Mouse (Mus musculus): ENCODE measurements around the gene Ncbp1. TPM values are rescaled to one million over a fixed set of nuclear protein-coding genes. Genes with fewer than 3 reads are reported as not detected.
A peak's percentile ranks its signal among the peaks of the same experiment; 100 is the strongest.

Gene Ncbp1
- 128 and 137 TPM in 2 replicates for total RNA-seq (2017)

- ATAC-seq (replicated peaks; ENCODE audit: low read depth, poor library complexity, severe bottlenecking) = peak; percentile 90
Measured at GRCm38 (mm10) chr4:46138287-46139222, at the start of gene Ncbp1, which contains the start of gene Tstd2. Gene Ncbp1 (plus strand): TSS chr4:46138613. Gene Tstd2 (minus strand): TSS chr4:46138694.

- ATAC-seq (replicated peaks; ENCODE audit: low read depth, poor library complexity, severe bottlenecking) = no peak
Measured at GRCm38 (mm10) chr4:46089524-46090125, 48.8 kb upstream of the Ncbp1 start.

- ATAC-seq (replicated peaks; ENCODE audit: low read depth, poor library complexity, severe bottlenecking) = no peak
Measured at GRCm38 (mm10) chr4:46092429-46093076, 45.9 kb upstream of the Ncbp1 start.

- ATAC-seq (replicated peaks; ENCODE audit: low read depth, poor library complexity, severe bottlenecking) = no peak
Measured at GRCm38 (mm10) chr4:46094916-46095825, 43.2 kb upstream of the Ncbp1 start.

- no peak for ATAC-seq (replicated peaks; ENCODE audit: low read depth, poor library complexity, severe bottlenecking)
Measured at GRCm38 (mm10) chr4:46095826-46096159, 42.6 kb upstream of the Ncbp1 start.

GRCm38 (mm10) chr4:46096546-46096945 lies 41.9 kb upstream of the Ncbp1 start:
- ATAC-seq (replicated peaks; ENCODE audit: low read depth, poor library complexity, severe bottlenecking) = no peak

- no peak for ATAC-seq (replicated peaks; ENCODE audit: low read depth, poor library complexity, severe bottlenecking)
Measured at GRCm38 (mm10) chr4:46097591-46097990, 40.8 kb upstream of the Ncbp1 start.

- ATAC-seq (replicated peaks; ENCODE audit: low read depth, poor library complexity, severe bottlenecking) = no peak
Measured at GRCm38 (mm10) chr4:46099132-46099531, 39.3 kb upstream of the Ncbp1 start.

- no peak for ATAC-seq (replicated peaks; ENCODE audit: low read depth, poor library complexity, severe bottlenecking)
Measured at GRCm38 (mm10) chr4:46100539-46100938, 37.9 kb upstream of the Ncbp1 start.

- ATAC-seq (replicated peaks; ENCODE audit: low read depth, poor library complexity, severe bottlenecking) = no peak
Measured at GRCm38 (mm10) chr4:46101211-46101711, 37.2 kb upstream of the Ncbp1 start.

GRCm38 (mm10) chr4:46102078-46102769 lies 36.2 kb upstream of the Ncbp1 start:
- no peak for ATAC-seq (replicated peaks; ENCODE audit: low read depth, poor library complexity, severe bottlenecking)

- no peak for ATAC-seq (replicated peaks; ENCODE audit: low read depth, poor library complexity, severe bottlenecking)
Measured at GRCm38 (mm10) chr4:46110084-46110483, 28.3 kb upstream of the Ncbp1 start.

GRCm38 (mm10) chr4:46111361-46111760 lies 27.1 kb upstream of the Ncbp1 start:
- ATAC-seq (replicated peaks; ENCODE audit: low read depth, poor library complexity, severe bottlenecking) = no peak

GRCm38 (mm10) chr4:46115308-46115707 lies 23.1 kb upstream of the Ncbp1 start:
- no peak for ATAC-seq (replicated peaks; ENCODE audit: low read depth, poor library complexity, severe bottlenecking)

- ATAC-seq (replicated peaks; ENCODE audit: low read depth, poor library complexity, severe bottlenecking) = no peak
Measured at GRCm38 (mm10) chr4:46116544-46117175, 21.8 kb upstream of the Ncbp1 start.

- ATAC-seq (replicated peaks; ENCODE audit: low read depth, poor library complexity, severe bottlenecking) = no peak
Measured at GRCm38 (mm10) chr4:46117536-46117935, 20.9 kb upstream of the Ncbp1 start.

GRCm38 (mm10) chr4:46119514-46120094 lies 18.8 kb upstream of the Ncbp1 start:
- no peak for ATAC-seq (replicated peaks; ENCODE audit: low read depth, poor library complexity, severe bottlenecking)

- ATAC-seq (replicated peaks; ENCODE audit: low read depth, poor library complexity, severe bottlenecking) = no peak
Measured at GRCm38 (mm10) chr4:46120767-46121166, 17.6 kb upstream of the Ncbp1 start.
